In the genomic region with DNA sequence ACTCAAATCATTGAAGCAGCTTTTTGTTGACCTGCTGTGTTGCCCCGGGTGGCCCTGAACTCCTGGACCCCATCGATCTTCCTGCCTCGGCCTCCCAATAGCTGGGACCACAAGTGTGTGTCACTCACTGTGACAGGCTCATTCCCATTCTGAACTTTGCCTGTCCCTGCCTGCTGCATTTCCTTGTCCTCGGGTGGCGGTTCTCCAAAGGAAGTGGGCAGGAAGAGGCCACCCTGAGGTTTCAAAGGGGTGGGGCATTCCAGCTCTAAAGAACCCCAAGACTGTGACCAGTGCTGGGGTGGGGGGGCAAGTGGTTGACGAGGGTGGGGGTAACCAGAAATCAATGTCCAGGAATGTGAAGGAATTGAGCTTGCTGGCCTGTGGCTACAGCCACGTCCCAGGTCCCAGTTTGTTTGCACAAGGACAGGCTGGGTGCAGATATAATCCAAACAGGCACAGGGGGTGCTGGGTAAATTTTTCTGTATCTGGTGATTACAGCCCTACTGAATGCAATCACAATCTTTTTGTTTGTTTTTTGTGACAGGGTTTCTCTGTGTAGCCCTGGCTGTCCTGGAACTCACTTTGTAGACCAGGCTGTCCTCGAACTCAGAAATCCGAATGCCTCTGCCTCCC, we compare ENCODE assay signal across 12 mouse cellular contexts. TPM values are rescaled to one million over a fixed set of nuclear protein-coding genes. Genes with fewer than 3 reads are reported as not detected.
DNase-seq lines count a peak whose midpoint lies in the region; ATAC-seq and TF ChIP-seq lines count a peak whose summit lies in the region.
"Had no signal": no experiment of that assay in that cellular context is flagged by ENCODE, and none has a peak within 500 bp of the region (broad histone marks: within the 10 kb centered on the region; RNA-seq: fewer than 3 reads in every experiment).

No protein-coding gene starts in this region.

- H3K4me1 ChIP-seq in kidney, embryonic 16.5 days (ENCODE audit: insufficient read depth, low read length): peaks cover 35% of the 10 kb centered on the region
- peaks cover 13% of the 10 kb centered on the region for H3K4me1 ChIP-seq in kidney, embryonic 14.5 days (ENCODE audit: control insufficient read depth, insufficient read depth, low read length)
- H3K4me1 ChIP-seq in intestine, embryonic 14.5 days (replicated peaks; ENCODE audit: control insufficient read depth, insufficient read depth, low read length): peaks cover 26% of the 10 kb centered on the region
- 0 out of 2 replicates have a peak, but pooled peaks cover 8% of the 10 kb centered on the region for H3K4me1 ChIP-seq in lung, embryonic 14.5 days (ENCODE audit: insufficient read depth)
- H3K4me1 ChIP-seq in stomach, embryonic 15.5 days: peaks cover 22% of the 10 kb centered on the region; the same call in 1 of the 2 replicates

- H3K27me3 ChIP-seq in kidney, embryonic 16.5 days (ENCODE audit: insufficient read depth, low read length): peaks cover 14% of the 10 kb centered on the region
- H3K27me3 ChIP-seq in kidney, embryonic 14.5 days (ENCODE audit: control insufficient read depth, insufficient read depth, low read length): peaks cover 16% of the 10 kb centered on the region
- H3K27me3 ChIP-seq in intestine, embryonic 14.5 days (replicated peaks; ENCODE audit: control insufficient read depth, insufficient read depth, low read length): peaks cover 21% of the 10 kb centered on the region
- peaks cover 26% of the 10 kb centered on the region for H3K27me3 ChIP-seq in lung, embryonic 14.5 days (ENCODE audit: insufficient read depth, low read length)
- H3K27me3 ChIP-seq in stomach, embryonic 15.5 days (replicated peaks): 0 out of 2 replicates have a peak, but pooled peaks cover 9% of the 10 kb centered on the region

- 0 out of 2 replicates have a peak overlapping the region, but pooled peaks have one; percentile 3 for H3K4me2 ChIP-seq in kidney, embryonic 16.5 days (replicated peaks; ENCODE audit: low read depth, low read length)
- no peak overlapping the region for H3K4me2 ChIP-seq in kidney, embryonic 14.5 days (replicated peaks; ENCODE audit: low read depth, low read length)
- peak overlapping the region; percentile 70; the same call in 1 of the 2 replicates for H3K4me2 ChIP-seq in intestine, embryonic 14.5 days (ENCODE audit: low read length)
- H3K4me2 ChIP-seq in lung, embryonic 14.5 days: peak overlapping the region; percentile 70
- H3K4me2 ChIP-seq in stomach, embryonic 15.5 days: peak overlapping the region; percentile 66; the same call in 1 of the 2 replicates
- H3K4me2 ChIP-seq: forebrain, embryonic 15.5 days had no signal

- no peak overlapping the region for H3K4me3 ChIP-seq in kidney, embryonic 16.5 days (ENCODE audit: low read length)
- H3K4me3 ChIP-seq in kidney, embryonic 14.5 days (ENCODE audit: low read length): no peak overlapping the region
- no peak overlapping the region for H3K4me3 ChIP-seq in intestine, embryonic 14.5 days (ENCODE audit: low read depth, low read length)
- no peak overlapping the region for H3K4me3 ChIP-seq in lung, embryonic 14.5 days (ENCODE audit: low read depth, low read length)
- H3K4me3 ChIP-seq in stomach, embryonic 15.5 days (replicated peaks): 0 out of 2 replicates have a peak overlapping the region, but pooled peaks have one; percentile 47
- H3K4me3 ChIP-seq: forebrain, embryonic 15.5 days had no signal

- no peaks in the 10 kb centered on the region for H3K9me3 ChIP-seq in kidney, embryonic 16.5 days (ENCODE audit: low read length)
- no peaks in the 10 kb centered on the region for H3K9me3 ChIP-seq in kidney, embryonic 14.5 days (ENCODE audit: control insufficient read depth, low read length)
- no peaks in the 10 kb centered on the region for H3K9me3 ChIP-seq in intestine, embryonic 14.5 days (ENCODE audit: control insufficient read depth, low read length)
- no peaks in the 10 kb centered on the region for H3K9me3 ChIP-seq in lung, embryonic 14.5 days (ENCODE audit: low read depth, low read length)
- H3K9me3 ChIP-seq in stomach, embryonic 15.5 days: no peaks in the 10 kb centered on the region
- H3K9me3 ChIP-seq: forebrain, embryonic 15.5 days had no signal

- no peaks in the 10 kb centered on the region for H3K36me3 ChIP-seq in kidney, embryonic 16.5 days (ENCODE audit: insufficient read depth, low read length)
- H3K36me3 ChIP-seq in kidney, embryonic 14.5 days (ENCODE audit: control insufficient read depth, insufficient read depth, low read length): no peaks in the 10 kb centered on the region
- no peaks in the 10 kb centered on the region for H3K36me3 ChIP-seq in intestine, embryonic 14.5 days (ENCODE audit: control insufficient read depth, insufficient read depth, low read length)
- H3K36me3 ChIP-seq in lung, embryonic 14.5 days (ENCODE audit: insufficient read depth): no peaks in the 10 kb centered on the region
- H3K36me3 ChIP-seq in stomach, embryonic 15.5 days: no peaks in the 10 kb centered on the region
- H3K36me3 ChIP-seq: forebrain, embryonic 15.5 days had no signal

- ATAC-seq in kidney, embryonic 16.5 days (ENCODE audit: low FRiP score, low TSS enrichment): no peak
- ATAC-seq in kidney, embryonic 14.5 days (ENCODE audit: low FRiP score, low TSS enrichment): no peak
- ATAC-seq in intestine, embryonic 14.5 days (replicated peaks; ENCODE audit: low FRiP score, low TSS enrichment, low read depth): 0 out of 2 replicates have a peak, but pooled peaks have one; percentile 18
- ATAC-seq in lung, embryonic 14.5 days (ENCODE audit: insufficient read depth): no peak
- peak; percentile 52 for ATAC-seq in stomach, embryonic 15.5 days (ENCODE audit: insufficient read depth, low FRiP score, low read depth)
- ATAC-seq: forebrain, embryonic 15.5 days had no signal

- peak; percentile 72 for DNase-seq in intestine, embryonic 14.5 days (ENCODE audit: low spot score)
- peak; percentile 36 for DNase-seq in lung, embryonic 14.5 days
- no peak for DNase-seq in layer of hippocampus, postnatal 36 days
- DNase-seq in B cell, adult 2 months: no peak
- no peak for DNase-seq in urinary bladder, postnatal 25 days (ENCODE audit: low spot score)

- WGBS in kidney, embryonic 16.5 days: 42% methylated on average over 9 of the region's 9 CpGs
- 44% methylated on average over 9 of the region's 9 CpGs for WGBS in kidney, embryonic 14.5 days
- WGBS in intestine, embryonic 14.5 days: 45% methylated on average over 9 of the region's 9 CpGs
- WGBS in lung, embryonic 14.5 days: 26% methylated on average over 9 of the region's 9 CpGs
- 38% methylated on average over 9 of the region's 9 CpGs for WGBS in stomach, embryonic 15.5 days

- no peak for TF ChIP-seq CTCF in lung, embryonic 14.5 days (IDR thresholded peaks at IDR 0.05; ENCODE audit: low read depth)

- H3K9ac ChIP-seq in kidney, embryonic 16.5 days (replicated peaks; ENCODE audit: low read length): no peak overlapping the region
- H3K9ac ChIP-seq in kidney, embryonic 14.5 days (ENCODE audit: low read depth, low read length): no peak overlapping the region
- H3K9ac ChIP-seq in intestine, embryonic 14.5 days (ENCODE audit: low read length): no peak overlapping the region
- no peak overlapping the region for H3K9ac ChIP-seq in lung, embryonic 14.5 days
- no peak overlapping the region for H3K9ac ChIP-seq in stomach, embryonic 15.5 days
- H3K9ac ChIP-seq: forebrain, embryonic 15.5 days had no signal

- H3K27ac ChIP-seq in kidney, embryonic 16.5 days (ENCODE audit: low read length): peak overlapping the region; percentile 40; the same call in 1 of the 2 replicates
- no peak overlapping the region for H3K27ac ChIP-seq in kidney, embryonic 14.5 days (ENCODE audit: low read depth, low read length)
- peak overlapping the region; percentile 51 for H3K27ac ChIP-seq in intestine, embryonic 14.5 days (ENCODE audit: low read depth)
- H3K27ac ChIP-seq in lung, embryonic 14.5 days (ENCODE audit: low read depth): peak overlapping the region; percentile 59; the same call in 1 of the 2 replicates
- H3K27ac ChIP-seq in stomach, embryonic 15.5 days: peak overlapping the region; percentile 52
- H3K27ac ChIP-seq: forebrain, embryonic 15.5 days had no signal

RNA-seq across cellular contexts. Expression of gene 1700001C19Rik, which starts 2.3 kb away (rescaled TPM):
- 0.28 TPM in 1 of 2 replicates, not detected in the other for polyA plus RNA-seq in kidney, embryonic 16.5 days (2015; fragmentation: Nextera tagmentation; extraction: Ambion mirVana)
- 0.39 TPM in 1 of 2 replicates, not detected in the other for polyA plus RNA-seq in kidney, embryonic 14.5 days (2014; fragmentation: Nextera tagmentation; extraction: Ambion mirVana)
- polyA plus RNA-seq in intestine, embryonic 14.5 days (2014; fragmentation: Nextera tagmentation; extraction: Ambion mirVana): 0.22 and 0.24 TPM in 2 replicates
- polyA plus RNA-seq in lung, embryonic 14.5 days (2014; fragmentation: Nextera tagmentation; extraction: Ambion mirVana): 0.13 TPM in 1 of 2 replicates, not detected in the other
- 0.12 and 0.37 TPM in 2 replicates for polyA plus RNA-seq in stomach, embryonic 15.5 days (2015; fragmentation: Nextera tagmentation; extraction: Ambion mirVana)
- not detected for total RNA-seq in layer of hippocampus, postnatal 36 days (2021)
- total RNA-seq: adrenal gland, adult 18-20 months; left cerebral cortex, postnatal 4 days; MEL had no signal

RNA-seq across cellular contexts. Expression of gene AI661453, which starts 3.1 kb away (rescaled TPM):
- 1.5 and 2.5 TPM in 2 replicates for polyA plus RNA-seq in kidney, embryonic 16.5 days (2015; fragmentation: Nextera tagmentation; extraction: Ambion mirVana)
- 1.6 and 2.1 TPM in 2 replicates for polyA plus RNA-seq in kidney, embryonic 14.5 days (2014; fragmentation: Nextera tagmentation; extraction: Ambion mirVana)
- 3.4 and 4.4 TPM in 2 replicates for polyA plus RNA-seq in intestine, embryonic 14.5 days (2014; fragmentation: Nextera tagmentation; extraction: Ambion mirVana)
- polyA plus RNA-seq in lung, embryonic 14.5 days (2014; fragmentation: Nextera tagmentation; extraction: Ambion mirVana): 2.4 TPM in 2 replicates
- polyA plus RNA-seq in stomach, embryonic 15.5 days (2015; fragmentation: Nextera tagmentation; extraction: Ambion mirVana): 3.5 and 4.0 TPM in 2 replicates
- under 1 TPM; 0.10 to 0.33 TPM for total RNA-seq in layer of hippocampus, postnatal 36 days (2021)
- total RNA-seq: MEL had no signal

RNA-seq across cellular contexts. Expression of gene Guca1a, which starts 39.1 kb away (rescaled TPM):
- 2.2 and 2.7 TPM in 2 replicates for polyA plus RNA-seq in kidney, embryonic 16.5 days (2015; fragmentation: Nextera tagmentation; extraction: Ambion mirVana)
- 2.4 and 2.8 TPM in 2 replicates for polyA plus RNA-seq in kidney, embryonic 14.5 days (2014; fragmentation: Nextera tagmentation; extraction: Ambion mirVana)
- 2.5 and 3.1 TPM in 2 replicates for polyA plus RNA-seq in intestine, embryonic 14.5 days (2014; fragmentation: Nextera tagmentation; extraction: Ambion mirVana)
- polyA plus RNA-seq in lung, embryonic 14.5 days (2014; fragmentation: Nextera tagmentation; extraction: Ambion mirVana): 1.6 and 1.7 TPM in 2 replicates
- 3.0 and 4.0 TPM in 2 replicates for polyA plus RNA-seq in stomach, embryonic 15.5 days (2015; fragmentation: Nextera tagmentation; extraction: Ambion mirVana)
- not detected for total RNA-seq in layer of hippocampus, postnatal 36 days (2021)

RNA-seq across cellular contexts. Expression of gene Guca1b, which starts 54.3 kb away (rescaled TPM):
- polyA plus RNA-seq in kidney, embryonic 16.5 days (2015; fragmentation: Nextera tagmentation; extraction: Ambion mirVana): 3.9 and 4.7 TPM in 2 replicates
- polyA plus RNA-seq in kidney, embryonic 14.5 days (2014; fragmentation: Nextera tagmentation; extraction: Ambion mirVana): 0.46 and 0.57 TPM in 2 replicates
- polyA plus RNA-seq in intestine, embryonic 14.5 days (2014; fragmentation: Nextera tagmentation; extraction: Ambion mirVana): 0.32 and 0.37 TPM in 2 replicates
- 0.41 and 0.49 TPM in 2 replicates for polyA plus RNA-seq in lung, embryonic 14.5 days (2014; fragmentation: Nextera tagmentation; extraction: Ambion mirVana)
- polyA plus RNA-seq in stomach, embryonic 15.5 days (2015; fragmentation: Nextera tagmentation; extraction: Ambion mirVana): 0.46 and 0.49 TPM in 2 replicates
- total RNA-seq in layer of hippocampus, postnatal 36 days (2021): 1 to 10 TPM; 1.8 to 1.9 TPM

Comparison
In these comparisons a context has a peak if more than half of its experiments do, and no peak if none do; other contexts are left out.
1. ATAC-seq: peak in intestine, embryonic 14.5 days (single experiment) and stomach, embryonic 15.5 days (single experiment); none in kidney, embryonic 16.5 days (single experiment), kidney, embryonic 14.5 days (single experiment) and lung, embryonic 14.5 days (single experiment).
2. DNase-seq: peak in intestine, embryonic 14.5 days (single experiment) and lung, embryonic 14.5 days (single experiment); none in layer of hippocampus, postnatal 36 days (0 of 2), B cell, adult 2 months (0 of 2) and urinary bladder, postnatal 25 days (single experiment).